Mouse (Mus musculus): ENCODE measurements around the gene Aff4. TPM values are rescaled to one million over a fixed set of nuclear protein-coding genes. Genes with fewer than 3 reads are reported as not detected.
"Not testable (repeated sequence)": the region's sequence is repeated elsewhere in the genome, so short reads cannot be mapped to it uniquely, and the experiment has no call there.

The Aff4 gene
- 91.0 and 127 TPM in 2 replicates for total RNA-seq (2017)

DNA sequence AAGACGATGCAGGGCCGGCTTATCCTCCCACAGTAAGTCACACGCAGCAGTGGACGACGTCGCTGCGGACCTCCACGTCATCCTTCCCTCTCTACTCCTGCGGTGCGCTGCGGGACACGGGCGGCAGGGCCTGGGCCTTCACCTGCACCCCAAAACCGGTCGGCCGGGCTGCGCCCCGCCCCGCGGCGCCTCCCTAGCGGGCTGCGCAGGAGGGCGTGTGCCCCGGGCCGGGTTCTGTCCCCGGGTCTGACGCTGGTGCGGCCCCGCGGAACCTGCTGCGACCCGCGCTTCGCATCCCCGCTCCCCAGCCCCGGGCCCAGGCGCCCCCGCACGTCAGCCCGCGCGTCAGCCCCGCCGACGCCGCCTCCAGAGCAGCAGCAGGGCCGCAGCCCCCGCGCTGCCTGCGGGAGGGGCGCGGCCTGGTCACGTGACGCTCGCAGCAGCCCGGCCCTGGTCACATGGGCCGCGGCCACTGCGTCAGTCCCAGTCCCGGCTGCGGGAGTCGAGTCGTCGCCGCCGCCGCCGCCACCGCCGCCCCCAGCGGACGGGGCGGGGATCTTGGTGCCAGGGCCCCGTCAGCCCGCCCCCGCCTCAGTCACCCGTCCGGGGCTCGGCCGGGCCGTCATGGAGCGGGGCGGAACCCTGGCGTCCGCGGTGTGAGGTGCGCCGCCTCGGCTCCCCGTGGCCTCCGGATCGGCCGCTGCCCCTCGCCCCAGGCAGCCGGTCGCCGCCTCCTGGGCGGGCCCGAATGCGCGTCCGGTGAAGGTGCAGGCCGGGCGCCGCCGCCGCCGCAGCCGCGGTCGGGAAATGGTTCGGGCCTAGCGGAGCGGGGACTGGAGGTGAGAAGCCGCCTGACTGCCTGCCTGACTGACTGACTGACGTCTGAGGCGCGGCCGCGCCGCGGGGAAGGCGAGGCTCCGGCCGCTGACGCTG, at the start of gene Aff4:
Gene Aff4, plus strand, starts transcription at position 543 of the 933 bp plus-strand sequence.
- peak; percentile 42 to 74 for ATAC-seq (replicated peaks in 1 of 2; ENCODE audit: insufficient read depth in 1 of 2, low FRiP score in 2 of 2, low TSS enrichment in 1 of 2, low read depth in 1 of 2, poor library complexity in 2 of 2, severe bottlenecking in 2 of 2)

DNA sequence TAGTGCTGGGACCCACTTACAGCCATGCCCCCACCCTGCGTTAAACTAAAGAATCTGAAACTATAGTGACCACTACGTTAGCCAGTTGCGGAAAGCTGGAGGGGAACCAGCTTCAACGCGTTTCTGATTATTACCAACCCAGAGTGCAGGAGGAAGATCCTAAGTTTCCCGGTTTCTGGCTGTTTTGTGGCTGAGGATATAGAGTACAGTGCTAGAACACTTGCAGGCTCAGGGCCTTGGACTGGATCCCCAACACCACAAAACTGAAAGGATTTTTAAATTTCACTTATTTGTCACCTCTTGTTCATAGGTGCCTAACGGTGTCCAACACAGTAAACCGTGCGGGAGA, 49.5 kb upstream of the Aff4 start:
- no peak for ATAC-seq (replicated peaks in 1 of 2; ENCODE audit: insufficient read depth in 1 of 2, low FRiP score in 2 of 2, low TSS enrichment in 1 of 2, low read depth in 1 of 2, poor library complexity in 2 of 2, severe bottlenecking in 2 of 2)

DNA sequence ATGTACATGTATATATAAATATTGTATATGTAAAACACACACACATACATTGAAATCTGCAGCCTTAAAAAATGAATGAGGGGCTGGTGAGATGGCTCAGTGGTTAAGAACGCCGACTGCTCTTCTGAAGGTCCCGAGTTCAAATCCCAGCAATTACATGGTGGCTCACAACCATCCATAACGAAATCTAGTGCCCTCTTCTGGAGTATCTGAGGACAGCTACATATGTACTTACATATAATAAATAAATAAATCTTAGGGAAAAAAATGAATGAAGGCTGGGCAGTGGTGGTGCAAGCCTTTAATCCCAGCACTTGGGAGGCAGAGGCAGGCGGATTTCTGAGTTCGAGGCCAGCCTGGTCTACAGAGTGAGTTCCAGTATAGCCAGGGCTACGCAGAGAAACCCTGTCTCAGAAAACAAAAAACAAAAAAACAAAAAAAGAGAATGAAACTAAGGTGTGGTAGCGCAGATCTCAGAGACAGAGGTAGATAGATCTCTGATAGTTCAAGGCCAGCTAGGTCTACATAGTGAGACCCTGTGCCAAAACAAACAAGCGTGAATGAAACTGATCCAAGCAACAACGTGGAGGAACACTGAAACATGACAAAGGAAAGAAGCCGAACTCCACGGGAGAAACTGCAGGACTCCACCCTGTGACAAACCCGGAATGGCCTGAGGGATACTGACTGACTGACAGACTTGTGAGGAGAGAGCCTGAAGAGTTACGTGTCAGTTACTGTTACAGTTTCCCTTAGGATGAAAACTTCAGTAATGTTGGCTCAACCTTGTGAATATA, 46.4 kb upstream of the Aff4 start:
- ATAC-seq (replicated peaks in 1 of 2; ENCODE audit: insufficient read depth in 1 of 2, low FRiP score in 2 of 2, low TSS enrichment in 1 of 2, low read depth in 1 of 2, poor library complexity in 2 of 2, severe bottlenecking in 2 of 2), result no peak

DNA sequence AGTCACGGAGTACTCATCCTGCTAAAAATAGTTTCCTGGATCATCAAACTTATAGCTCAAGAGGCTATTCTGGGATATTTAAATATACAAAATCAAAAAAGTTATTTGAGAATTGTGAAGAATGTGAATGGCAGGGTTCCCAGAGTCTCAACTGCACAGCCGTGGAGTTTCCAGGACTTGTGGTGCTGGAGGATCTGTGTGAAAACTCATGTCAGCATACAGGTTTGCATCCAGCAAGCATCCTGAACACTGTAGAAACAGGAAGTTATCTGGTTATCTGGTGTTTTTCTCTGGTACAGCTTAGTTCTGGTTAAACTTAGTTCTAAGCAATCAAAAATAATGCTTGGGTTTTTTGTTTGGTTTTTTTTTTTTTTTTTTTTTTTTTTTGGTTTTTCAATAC, 43.7 kb upstream of the Aff4 start:
- 0 out of 4 replicates have a peak, but pooled peaks of 1 of the 2 experiments have one; percentile 33 for ATAC-seq (replicated peaks in 1 of 2; ENCODE audit: insufficient read depth in 1 of 2, low FRiP score in 2 of 2, low TSS enrichment in 1 of 2, low read depth in 1 of 2, poor library complexity in 2 of 2, severe bottlenecking in 2 of 2)

DNA sequence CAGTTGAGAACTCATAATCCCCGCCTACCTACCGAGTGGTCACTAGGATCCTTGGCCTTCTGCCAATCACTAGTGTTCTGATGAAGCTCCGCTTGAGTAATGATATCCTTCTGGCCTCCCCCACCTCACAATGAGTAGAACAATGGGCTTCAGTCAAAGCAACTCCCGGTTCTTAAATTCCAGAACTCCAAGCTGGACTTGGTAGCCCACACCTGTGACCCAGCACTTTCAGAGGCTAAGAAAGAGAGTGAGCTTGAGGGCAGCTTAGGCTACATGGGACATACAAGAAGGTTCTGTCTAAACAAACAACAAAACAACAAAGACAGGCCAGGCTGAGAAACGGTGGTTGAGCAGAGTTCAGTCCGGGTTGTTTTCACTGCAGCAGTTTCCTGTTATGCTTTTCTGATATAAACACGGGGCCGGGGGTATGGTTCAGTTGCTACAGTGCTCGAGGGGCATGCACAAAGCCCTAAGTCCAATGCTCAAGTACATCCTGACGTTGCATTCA, 43.0 kb upstream of the Aff4 start:
- no peak for ATAC-seq (replicated peaks in 1 of 2; ENCODE audit: insufficient read depth in 1 of 2, low FRiP score in 2 of 2, low TSS enrichment in 1 of 2, low read depth in 1 of 2, poor library complexity in 2 of 2, severe bottlenecking in 2 of 2)

DNA sequence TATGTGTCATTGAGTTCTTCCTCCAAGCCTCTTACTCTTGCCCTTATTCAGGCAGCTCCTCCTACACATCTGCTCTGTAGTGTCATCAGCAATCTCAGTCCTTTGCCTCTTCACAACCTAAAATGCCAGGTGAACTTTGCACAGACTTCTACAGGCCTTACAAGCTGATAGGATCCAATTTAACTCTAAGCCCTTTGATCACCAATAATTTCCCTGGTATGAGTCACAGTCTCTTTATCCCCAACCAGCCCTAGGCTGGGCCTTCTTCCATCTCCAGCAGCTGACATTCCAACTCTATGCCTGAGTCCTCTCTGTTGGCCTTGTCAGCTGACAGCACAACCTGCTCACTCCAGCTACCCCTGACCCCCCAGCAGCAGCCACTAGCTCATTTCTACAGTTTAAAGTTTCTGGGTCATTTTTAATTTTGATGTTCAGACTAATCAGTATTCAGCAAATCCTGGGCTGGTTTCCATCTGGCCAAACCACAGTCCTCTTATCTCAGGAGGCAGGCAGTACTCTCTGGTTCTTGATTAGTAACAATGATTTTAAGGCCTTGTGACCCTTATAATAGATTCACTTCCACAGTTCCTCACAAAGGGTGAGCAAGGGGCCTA, 42.3 kb upstream of the Aff4 start:
- peak; percentile 75 to 77 for ATAC-seq (replicated peaks in 1 of 2; ENCODE audit: insufficient read depth in 1 of 2, low FRiP score in 2 of 2, low TSS enrichment in 1 of 2, low read depth in 1 of 2, poor library complexity in 2 of 2, severe bottlenecking in 2 of 2)

- peak; percentile 33 to 38; a peak in 2 of 4 replicates for ATAC-seq (replicated peaks in 1 of 2; ENCODE audit: insufficient read depth in 1 of 2, low FRiP score in 2 of 2, low TSS enrichment in 1 of 2, low read depth in 1 of 2, poor library complexity in 2 of 2, severe bottlenecking in 2 of 2)
Measured at GRCm38 (mm10) chr11:53308884-53309310, 41.7 kb upstream of the Aff4 start.

DNA sequence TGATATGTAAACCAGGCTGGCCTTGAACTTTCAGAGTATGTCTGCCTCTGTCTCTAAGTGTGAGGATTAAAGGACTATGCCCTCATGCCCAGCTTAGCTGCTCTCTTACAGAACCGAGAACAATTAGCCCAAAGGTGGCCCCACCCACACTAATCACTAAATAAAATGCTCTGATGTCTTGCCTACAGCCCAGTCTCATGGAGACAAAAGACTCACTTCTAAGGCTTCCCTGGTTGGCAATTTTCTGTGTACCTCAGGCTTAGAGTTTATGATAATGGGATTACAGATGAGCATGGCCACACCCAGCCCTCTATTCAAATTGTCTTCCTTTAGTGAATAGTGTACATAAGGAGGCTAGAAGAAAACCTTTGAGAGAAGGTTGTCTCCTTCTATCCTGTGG, 39.2 kb upstream of the Aff4 start:
- no peak for ATAC-seq (replicated peaks in 1 of 2; ENCODE audit: insufficient read depth in 1 of 2, low FRiP score in 2 of 2, low TSS enrichment in 1 of 2, low read depth in 1 of 2, poor library complexity in 2 of 2, severe bottlenecking in 2 of 2)

GRCm38 (mm10) chr11:53312823-53313222, 37.8 kb upstream of the Aff4 start:
- not testable (repeated sequence) for ATAC-seq (replicated peaks in 1 of 2; ENCODE audit: insufficient read depth in 1 of 2, low FRiP score in 2 of 2, low TSS enrichment in 1 of 2, low read depth in 1 of 2, poor library complexity in 2 of 2, severe bottlenecking in 2 of 2)

DNA sequence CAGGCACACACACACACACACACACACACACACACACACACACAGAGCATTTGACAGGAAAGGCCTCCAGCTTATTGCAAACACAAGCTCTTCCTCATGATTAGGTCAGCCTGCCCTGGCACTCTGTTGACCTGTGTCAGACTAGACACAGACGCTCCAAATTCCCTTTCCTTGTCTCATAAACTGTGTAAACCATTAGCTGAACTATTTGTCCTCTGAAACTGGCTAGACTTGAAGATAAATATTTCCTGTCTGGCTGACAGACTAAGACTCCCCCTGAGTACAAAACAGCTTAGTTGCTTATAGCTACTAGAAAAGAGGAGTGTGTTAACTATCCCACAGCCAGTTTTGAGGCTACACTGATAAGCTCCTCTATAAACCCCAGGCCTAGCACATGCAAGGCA, 35.9 kb upstream of the Aff4 start:
- no peak; a peak in 1 of 4 replicates for ATAC-seq (replicated peaks in 1 of 2; ENCODE audit: insufficient read depth in 1 of 2, low FRiP score in 2 of 2, low TSS enrichment in 1 of 2, low read depth in 1 of 2, poor library complexity in 2 of 2, severe bottlenecking in 2 of 2)

DNA sequence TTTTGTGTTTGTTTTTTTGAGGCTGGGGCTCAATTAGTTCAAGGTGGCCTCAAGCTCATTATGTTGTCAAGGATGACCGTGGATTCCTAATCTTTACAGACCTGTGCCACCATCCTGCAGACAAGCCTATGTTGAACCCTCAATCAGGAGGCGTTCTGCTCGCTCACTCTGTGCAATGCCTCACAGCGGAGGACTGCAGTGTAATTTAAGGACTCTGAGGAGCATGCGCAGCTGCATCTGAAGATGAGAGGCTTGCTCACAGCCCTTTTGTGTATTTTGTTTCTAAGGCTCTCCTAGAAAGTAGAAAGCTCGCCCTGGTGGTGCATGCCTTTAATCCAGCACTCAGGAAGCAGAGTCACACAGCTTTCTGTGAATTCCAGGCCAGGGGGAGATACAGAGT, 33.6 kb upstream of the Aff4 start:
- ATAC-seq (replicated peaks in 1 of 2; ENCODE audit: insufficient read depth in 1 of 2, low FRiP score in 2 of 2, low TSS enrichment in 1 of 2, low read depth in 1 of 2, poor library complexity in 2 of 2, severe bottlenecking in 2 of 2), result no peak

- ATAC-seq (replicated peaks in 1 of 2; ENCODE audit: insufficient read depth in 1 of 2, low FRiP score in 2 of 2, low TSS enrichment in 1 of 2, low read depth in 1 of 2, poor library complexity in 2 of 2, severe bottlenecking in 2 of 2), result no peak
Measured at GRCm38 (mm10) chr11:53318041-53318440, 32.6 kb upstream of the Aff4 start.

DNA sequence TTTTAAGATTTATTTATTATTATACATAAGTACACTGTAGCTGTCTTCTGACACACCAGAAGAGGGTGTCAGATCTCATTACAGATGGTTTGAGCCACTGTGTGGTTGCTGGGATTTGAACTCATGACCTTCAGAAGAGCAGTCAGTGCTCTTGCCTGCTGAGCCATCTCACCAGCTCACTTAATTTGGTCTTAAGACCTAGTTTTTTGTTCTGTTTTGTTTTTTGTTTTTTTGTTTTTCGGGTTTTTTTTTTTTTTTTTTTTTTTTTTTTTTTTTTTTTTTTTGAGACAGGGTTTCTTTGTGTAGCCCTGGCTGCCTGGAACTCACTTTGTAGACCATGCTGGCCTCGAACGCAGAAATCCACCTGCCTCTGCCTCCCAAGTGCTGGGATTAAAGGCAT, 32.1 kb upstream of the Aff4 start:
- ATAC-seq (replicated peaks in 1 of 2; ENCODE audit: insufficient read depth in 1 of 2, low FRiP score in 2 of 2, low TSS enrichment in 1 of 2, low read depth in 1 of 2, poor library complexity in 2 of 2, severe bottlenecking in 2 of 2), result not testable (repeated sequence)

DNA sequence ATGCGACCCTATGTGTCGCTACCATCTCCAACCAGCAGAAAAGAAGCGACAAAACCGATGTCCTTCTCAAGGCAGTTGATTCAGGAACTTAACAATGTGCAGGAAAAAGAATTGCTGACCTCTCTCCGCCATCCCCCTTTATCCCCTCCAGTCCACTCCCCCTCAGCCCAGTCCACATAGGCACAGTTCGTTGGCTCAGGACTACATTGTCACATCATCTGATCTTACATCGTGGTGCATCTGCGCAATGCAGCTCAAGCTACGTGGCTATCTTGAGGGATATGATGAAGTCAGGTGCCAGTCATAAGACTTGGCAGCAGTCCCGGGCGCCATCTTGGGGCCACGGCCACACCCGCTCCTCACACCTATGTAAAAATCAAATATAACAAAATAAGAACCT, 30.8 kb upstream of the Aff4 start:
- ATAC-seq (replicated peaks in 1 of 2; ENCODE audit: insufficient read depth in 1 of 2, low FRiP score in 2 of 2, low TSS enrichment in 1 of 2, low read depth in 1 of 2, poor library complexity in 2 of 2, severe bottlenecking in 2 of 2), result not testable (repeated sequence)

GRCm38 (mm10) chr11:53324512-53324968, 26.1 kb upstream of the Aff4 start, which contains the start of gene Zcchc10:
TSS of gene Zcchc10 (plus strand) at chr11:53324679.
- peak; percentile 98 to 99 for ATAC-seq (replicated peaks in 1 of 2; ENCODE audit: insufficient read depth in 1 of 2, low FRiP score in 2 of 2, low TSS enrichment in 1 of 2, low read depth in 1 of 2, poor library complexity in 2 of 2, severe bottlenecking in 2 of 2)

- ATAC-seq (replicated peaks in 1 of 2; ENCODE audit: insufficient read depth in 1 of 2, low FRiP score in 2 of 2, low TSS enrichment in 1 of 2, low read depth in 1 of 2, poor library complexity in 2 of 2, severe bottlenecking in 2 of 2), result no peak
Measured at GRCm38 (mm10) chr11:53330325-53330724, 20.3 kb upstream of the Aff4 start.

DNA sequence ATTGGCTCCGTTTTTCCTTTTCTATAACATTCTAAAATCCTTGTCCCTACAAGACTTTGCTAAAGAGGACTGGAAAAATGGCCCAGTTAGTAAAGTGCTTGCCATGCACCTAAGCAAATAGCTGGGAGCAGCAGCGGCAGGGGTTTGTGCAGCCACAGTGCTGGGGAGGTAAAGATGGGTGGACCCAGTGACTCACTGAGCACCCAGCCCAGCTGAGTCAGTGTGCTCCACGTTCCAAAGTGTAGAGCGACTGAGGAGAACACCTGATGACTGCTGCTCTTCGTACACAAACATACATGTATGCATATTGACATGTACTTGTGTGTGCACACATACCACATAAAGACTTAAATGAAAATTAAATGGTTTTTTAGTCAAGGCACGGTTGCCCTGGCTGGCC, 19.5 kb upstream of the Aff4 start:
- ATAC-seq (replicated peaks in 1 of 2; ENCODE audit: insufficient read depth in 1 of 2, low FRiP score in 2 of 2, low TSS enrichment in 1 of 2, low read depth in 1 of 2, poor library complexity in 2 of 2, severe bottlenecking in 2 of 2), result no peak
